Mouse (Mus musculus) myocyte (in vitro differentiated cells): ENCODE data around the gene Enah.

Experiments used
- CEBPB ChIP-seq: IDR thresholded peaks from 2 replicates; pipeline ENCODE4 v1.6.1; 2011; ENCODE audit warnings: mild to moderate bottlenecking, moderate library complexity; ENCODE audit not compliant: poor library complexity, insufficient read depth, severe bottlenecking
- E2F4 ChIP-seq: IDR thresholded peaks from one replicate; pipeline ENCODE4 v1.6.1; 2011; ENCODE audit warnings: mild to moderate bottlenecking, control low read depth, moderate library complexity; ENCODE audit not compliant: insufficient read depth
- MAX ChIP-seq: IDR thresholded peaks from one replicate; pipeline ENCODE4 v1.6.1; 2011; ENCODE audit warnings: low read depth, mild to moderate bottlenecking, control low read depth
- MYOD1 ChIP-seq, 3 experiments: IDR thresholded peaks; one replicate each; pipeline ENCODE4 v1.6.1; 2011; ENCODE audit warnings: control low read depth in 2 of 3, low read depth in 2 of 3, mild to moderate bottlenecking in 2 of 3, moderate library complexity in 1 of 3; ENCODE audit not compliant: insufficient read length in 2 of 3, control insufficient read depth in 1 of 3
- MYOG ChIP-seq, 3 experiments: IDR thresholded peaks; one replicate each; pipeline ENCODE4 v1.6.1; 2011; ENCODE audit warnings: control low read depth in 2 of 3, low read depth in 2 of 3, mild to moderate bottlenecking in 2 of 3; ENCODE audit not compliant: insufficient read length in 2 of 3, control insufficient read depth in 1 of 3, insufficient read depth in 1 of 3
- POLR2A ChIP-seq: IDR thresholded peaks from one replicate; pipeline ENCODE4 v1.6.1; 2011; ENCODE audit warnings: low read depth, mild to moderate bottlenecking, control low read depth, moderate library complexity; ENCODE audit not compliant: insufficient read length
- POLR2AphosphoS2 ChIP-seq: IDR thresholded peaks from one replicate; pipeline ENCODE4 v1.6.1; 2011; ENCODE audit warnings: low read depth, control low read depth; ENCODE audit not compliant: insufficient read length
- REST ChIP-seq: IDR thresholded peaks from one replicate; pipeline ENCODE4 v1.6.1; 2011; ENCODE audit warnings: mild to moderate bottlenecking, control low read depth, moderate library complexity; ENCODE audit not compliant: insufficient read depth, insufficient read length
- TCF12 ChIP-seq: IDR thresholded peaks from one replicate; pipeline ENCODE4 v1.6.1; 2011; ENCODE audit warnings: mild to moderate bottlenecking, control low read depth; ENCODE audit not compliant: poor library complexity, insufficient read depth, severe bottlenecking
- TCF3 ChIP-seq: IDR thresholded peaks from one replicate; pipeline ENCODE4 v1.6.1; 2011; ENCODE audit warnings: low read depth, control low read depth; ENCODE audit not compliant: insufficient read length
- USF1 ChIP-seq: IDR thresholded peaks from one replicate; pipeline ENCODE4 v1.6.1; 2011; ENCODE audit warnings: low read depth, mild to moderate bottlenecking, control low read depth, moderate library complexity

DNA sequence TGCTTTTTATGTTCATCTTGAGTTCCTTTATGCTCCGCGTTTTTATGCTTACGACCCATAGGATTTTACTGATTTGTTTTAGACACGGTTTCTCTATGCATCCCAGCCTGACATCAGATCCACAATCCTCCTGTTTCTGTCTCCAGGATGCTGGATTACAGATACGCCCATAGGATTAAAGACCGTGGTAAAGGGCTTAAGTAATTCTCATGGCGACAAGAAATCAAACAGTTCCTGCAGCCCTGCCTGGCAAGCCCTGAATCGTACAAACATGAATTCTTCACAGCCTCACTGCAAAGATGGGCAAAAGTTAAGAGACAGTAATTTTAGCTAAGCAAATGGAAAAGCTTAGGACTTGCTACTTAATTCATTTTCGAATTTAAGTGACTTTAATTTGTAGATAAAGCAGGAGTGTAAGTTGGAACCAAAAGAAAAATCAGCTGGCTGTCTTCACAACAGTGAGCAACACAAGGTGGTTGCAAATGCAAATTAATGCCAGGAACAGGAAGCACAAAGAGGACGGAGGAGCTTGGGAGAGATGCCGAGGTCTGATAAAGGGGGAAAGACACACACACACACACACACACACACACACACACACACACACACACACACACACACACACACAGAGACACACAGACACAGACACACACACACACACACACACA is 118.0 kb downstream of the Enah start:
- TF ChIP-seq POLR2A (no peak), TCF12 (no peak), E2F4 (no peak), CEBPB (no peak), MAX (no peak), USF1 (no peak), MYOD1 (IDR thresholded peaks at IDR 0.05; ENCODE audit: control insufficient read depth in 1 of 3, insufficient read length in 2 of 3, low read depth in 2 of 3) (no peak), POLR2AphosphoS2 (no peak), MYOG (IDR thresholded peaks at IDR 0.05; ENCODE audit: control insufficient read depth in 1 of 3, insufficient read depth in 1 of 3, insufficient read length in 2 of 3, low read depth in 2 of 3) (no peak), REST (no peak), TCF3 (no peak)
